Mouse (Mus musculus): ENCODE data around the gene Prkcb. TPM values are rescaled to one million over a fixed set of nuclear protein-coding genes. Genes with fewer than 3 reads are reported as not detected.

The Prkcb gene
- total and polyA plus RNA-seq, 2 experiments from 2014 or later = 196 to 307 TPM

- no peak for TF ChIP-seq CTCF (IDR thresholded peaks at IDR 0.05)
- Histone ChIP-seq H3K9ac (replicated peaks; ENCODE audit: low read length, poor library complexity, severe bottlenecking) (no peak overlapping the region), H3K27ac (ENCODE audit: low read depth, low read length) (no peak overlapping the region), H3K4me3 (ENCODE audit: low read depth, low read length) (no peak overlapping the region), H3K4me1 (ENCODE audit: insufficient read depth, low read length) (no peaks in the 10 kb centered on the region), H3K27me3 (ENCODE audit: insufficient read depth, low read length) (no peaks in the 10 kb centered on the region), H3K36me3 (ENCODE audit: insufficient read depth, low read length) (peaks cover 3% of the 10 kb centered on the region; the same call in 1 of the 2 replicates), H3K4me2 (ENCODE audit: low read depth, low read length, poor library complexity, severe bottlenecking) (no peak overlapping the region), H3K9me3 (ENCODE audit: low read length) (no peaks in the 10 kb centered on the region)
- ATAC-seq (ENCODE audit: low FRiP score) (no peak), DNase-seq (ENCODE audit: low spot score) (no peak)
- 28% methylated on average over 7 of the region's 7 CpGs for WGBS
Measured at GRCm38 (mm10) chr7:122520850-122521638, 232.5 kb downstream of the Prkcb start.

- TF ChIP-seq CTCF (IDR thresholded peaks at IDR 0.05) = no peak
- Histone ChIP-seq H3K27me3 (ENCODE audit: insufficient read depth, low read length) (no peaks in the 10 kb centered on the region), H3K9me3 (ENCODE audit: low read length) (no peaks in the 10 kb centered on the region), H3K4me2 (ENCODE audit: low read depth, low read length, poor library complexity, severe bottlenecking) (no peak overlapping the region), H3K36me3 (ENCODE audit: insufficient read depth, low read length) (peaks cover 13% of the 10 kb centered on the region; the same call in 1 of the 2 replicates), H3K4me3 (ENCODE audit: low read depth, low read length) (no peak overlapping the region), H3K9ac (replicated peaks; ENCODE audit: low read length, poor library complexity, severe bottlenecking) (no peak overlapping the region), H3K27ac (ENCODE audit: low read depth, low read length) (no peak overlapping the region), H3K4me1 (ENCODE audit: insufficient read depth, low read length) (no peaks in the 10 kb centered on the region)
- DNase-seq (ENCODE audit: low spot score) (no peak), ATAC-seq (ENCODE audit: low FRiP score) (no peak)
- WGBS = 91% methylated on average over 11 of the region's 11 CpGs
Measured at GRCm38 (mm10) chr7:122528201-122528600, 239.7 kb downstream of the Prkcb start.

DNA sequence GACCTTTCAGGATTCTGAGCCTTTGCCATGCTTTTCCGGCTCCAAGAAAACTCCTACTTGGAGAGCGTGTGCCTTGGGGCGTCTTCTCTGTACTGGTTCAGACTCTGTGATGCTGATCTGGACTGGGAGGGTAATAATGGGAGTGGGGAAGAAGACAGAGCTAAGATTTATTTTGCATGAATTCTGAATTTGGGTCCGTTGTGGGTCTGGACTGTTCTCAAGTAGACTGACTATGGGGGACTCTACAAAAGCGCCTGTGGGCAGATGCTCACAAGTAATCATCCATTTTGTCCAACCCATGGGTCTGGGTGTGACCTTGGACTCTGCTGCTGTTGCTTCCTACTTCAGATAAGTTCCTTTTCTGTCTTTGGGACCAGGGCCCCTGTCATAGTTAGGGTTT, 240.1 kb downstream of the Prkcb start:
- WGBS = 94% methylated on average over 5 of the region's 5 CpGs

GRCm38 (mm10) chr7:122533566-122534360, 245.2 kb downstream of the Prkcb start:
- no peaks in the 10 kb centered on the region for H3K27me3 ChIP-seq (ENCODE audit: insufficient read depth, low read length)
- H3K36me3 ChIP-seq (ENCODE audit: insufficient read depth, low read length) = peaks cover 13% of the 10 kb centered on the region; the same call in 1 of the 2 replicates
- ATAC-seq (ENCODE audit: low FRiP score) (no peak), DNase-seq (ENCODE audit: low spot score) (no peak)
- H3K4me1 ChIP-seq (ENCODE audit: insufficient read depth, low read length) = no peaks in the 10 kb centered on the region
- no peak overlapping the region for H3K4me3 ChIP-seq (ENCODE audit: low read depth, low read length)
- 91% methylated on average over 9 of the region's 9 CpGs for WGBS
- no peaks in the 10 kb centered on the region for H3K9me3 ChIP-seq (ENCODE audit: low read length)
- no peak overlapping the region for H3K27ac ChIP-seq (ENCODE audit: low read depth, low read length)
- no peak overlapping the region for H3K9ac ChIP-seq (replicated peaks; ENCODE audit: low read length, poor library complexity, severe bottlenecking)
- TF ChIP-seq CTCF (IDR thresholded peaks at IDR 0.05) = no peak
- no peak overlapping the region for H3K4me2 ChIP-seq (ENCODE audit: low read depth, low read length, poor library complexity, severe bottlenecking)

More for the DNA sequence above, 240.1 kb downstream of the Prkcb start:
- Histone ChIP-seq H3K4me3 (ENCODE audit: low read depth, low read length) (no peak overlapping the region), H3K36me3 (ENCODE audit: insufficient read depth, low read length) (peaks cover 13% of the 10 kb centered on the region; the same call in 1 of the 2 replicates), H3K27me3 (ENCODE audit: insufficient read depth, low read length) (no peaks in the 10 kb centered on the region), H3K4me2 (ENCODE audit: low read depth, low read length, poor library complexity, severe bottlenecking) (no peak overlapping the region), H3K9ac (replicated peaks; ENCODE audit: low read length, poor library complexity, severe bottlenecking) (no peak overlapping the region), H3K9me3 (ENCODE audit: low read length) (no peaks in the 10 kb centered on the region), H3K27ac (ENCODE audit: low read depth, low read length) (no peak overlapping the region), H3K4me1 (ENCODE audit: insufficient read depth, low read length) (no peaks in the 10 kb centered on the region)
- TF ChIP-seq CTCF (IDR thresholded peaks at IDR 0.05) = no peak
- DNase-seq (ENCODE audit: low spot score) = no peak
- no peak for ATAC-seq (ENCODE audit: low FRiP score)

GRCm38 (mm10) chr7:122544616-122545015, 256.1 kb downstream of the Prkcb start:
- ATAC-seq (ENCODE audit: low FRiP score) (no peak), DNase-seq (ENCODE audit: low spot score) (no peak)
- WGBS = 90% methylated on average over 3 of the region's 3 CpGs
- TF ChIP-seq CTCF (IDR thresholded peaks at IDR 0.05) = no peak
- H3K27ac ChIP-seq (ENCODE audit: low read depth, low read length) = no peak overlapping the region
- no peak overlapping the region for H3K4me3 ChIP-seq (ENCODE audit: low read depth, low read length)
- H3K36me3 ChIP-seq (ENCODE audit: insufficient read depth, low read length) = 0 out of 2 replicates have a peak, but pooled peaks cover 4% of the 10 kb centered on the region
- H3K9ac ChIP-seq (replicated peaks; ENCODE audit: low read length, poor library complexity, severe bottlenecking) = no peak overlapping the region
- no peaks in the 10 kb centered on the region for H3K27me3 ChIP-seq (ENCODE audit: insufficient read depth, low read length)
- H3K9me3 ChIP-seq (ENCODE audit: low read length) = no peaks in the 10 kb centered on the region
- H3K4me2 ChIP-seq (ENCODE audit: low read depth, low read length, poor library complexity, severe bottlenecking) = no peak overlapping the region
- H3K4me1 ChIP-seq (ENCODE audit: insufficient read depth, low read length) = 0 out of 2 replicates have a peak, but pooled peaks cover 3% of the 10 kb centered on the region

All from midbrain, postnatal 0 days (tissue).